Mouse (Mus musculus): ENCODE results near the gene Spon2. TPM values are rescaled to one million over a fixed set of nuclear protein-coding genes. Genes with fewer than 3 reads are reported as not detected.

Spon2 gene
- polyA plus RNA-seq, 1 experiment from 2014 or later, result 2.8 TPM

- 85% methylated on average over 14 of the region's 14 CpGs for WGBS
- Histone ChIP-seq H3K36me3 (no peaks in the 10 kb centered on the region), H3K4me3 (no peak overlapping the region), H3K4me1 (0 out of 2 replicates have a peak, but pooled peaks cover 2% of the 10 kb centered on the region), H3K27me3 (ENCODE audit: low read depth, poor library complexity, severe bottlenecking) (no peaks in the 10 kb centered on the region), H3K9me3 (replicated peaks) (no peaks in the 10 kb centered on the region), H3K27ac (no peak overlapping the region)
- DNase-seq (ENCODE audit: low spot score), result no peak
These were observed 9.6 kb downstream of the Spon2 start for GRCm38 (mm10) chr5:33208533-33209245.

- no peaks in the 10 kb centered on the region for H3K9me3 ChIP-seq (replicated peaks)
- H3K4me3 ChIP-seq, result no peak overlapping the region
- WGBS, result 62% methylated on average over 9 of the region's 9 CpGs
- peak; percentile 12 for DNase-seq (ENCODE audit: low spot score)
- H3K36me3 ChIP-seq, result no peaks in the 10 kb centered on the region
- no peak overlapping the region for H3K27ac ChIP-seq
- 0 out of 2 replicates have a peak, but pooled peaks cover 2% of the 10 kb centered on the region for H3K4me1 ChIP-seq
- no peaks in the 10 kb centered on the region for H3K27me3 ChIP-seq (ENCODE audit: low read depth, poor library complexity, severe bottlenecking)
These were observed 11.1 kb downstream of the Spon2 start for GRCm38 (mm10) chr5:33207136-33207535.

DNA sequence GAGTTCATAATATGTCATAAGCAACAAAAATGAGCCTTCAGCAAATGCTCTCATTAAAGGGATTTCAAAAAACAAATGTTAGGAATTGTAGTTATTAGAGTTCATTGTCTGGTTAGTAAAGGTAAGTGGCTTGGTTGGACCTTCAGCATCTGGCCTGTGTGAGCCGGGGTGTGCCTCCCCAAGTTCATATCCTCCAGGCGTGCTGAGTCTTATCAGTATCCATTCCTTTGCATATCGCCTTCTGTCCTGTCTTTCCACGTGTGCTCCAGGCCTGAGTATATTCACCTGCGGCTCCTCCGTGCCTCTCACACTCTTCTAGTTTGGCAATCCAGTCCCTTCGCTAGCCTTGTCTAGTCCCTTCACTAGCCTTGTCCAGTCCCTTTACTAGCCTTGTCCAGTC lies 11.9 kb downstream of the Spon2 start:
- Histone ChIP-seq H3K9me3 (replicated peaks) (no peaks in the 10 kb centered on the region), H3K27me3 (ENCODE audit: low read depth, poor library complexity, severe bottlenecking) (no peaks in the 10 kb centered on the region), H3K27ac (no peak overlapping the region), H3K4me1 (0 out of 2 replicates have a peak, but pooled peaks cover 2% of the 10 kb centered on the region), H3K36me3 (no peaks in the 10 kb centered on the region), H3K4me3 (no peak overlapping the region)
- DNase-seq (ENCODE audit: low spot score), result peak; percentile 29
- 89% methylated on average over 7 of the region's 7 CpGs for WGBS

DNA sequence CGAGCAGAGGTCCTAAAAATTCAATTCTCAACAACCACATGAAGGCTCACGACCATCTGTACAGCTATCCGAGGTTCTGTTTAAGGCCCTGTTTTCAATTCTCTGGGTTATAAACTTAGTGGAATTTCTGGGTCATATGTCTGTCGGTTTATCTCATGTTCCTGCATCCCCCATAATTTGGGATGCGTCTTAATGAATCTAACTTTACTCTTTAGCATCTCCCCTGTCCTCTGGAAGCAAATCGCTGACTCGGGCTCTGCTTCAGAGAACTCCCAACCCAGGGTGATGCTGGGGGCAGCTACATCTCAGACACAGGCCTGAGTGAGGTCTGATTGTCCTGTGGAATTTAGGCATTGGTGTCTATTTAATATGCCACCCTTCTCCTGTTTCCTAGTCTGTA lies 14.0 kb downstream of the Spon2 start:
- WGBS, result 80% methylated on average over 7 of the region's 7 CpGs
- peak; percentile 14 for DNase-seq (ENCODE audit: low spot score)
- H3K27me3 ChIP-seq (ENCODE audit: low read depth, poor library complexity, severe bottlenecking), result no peaks in the 10 kb centered on the region

DNA sequence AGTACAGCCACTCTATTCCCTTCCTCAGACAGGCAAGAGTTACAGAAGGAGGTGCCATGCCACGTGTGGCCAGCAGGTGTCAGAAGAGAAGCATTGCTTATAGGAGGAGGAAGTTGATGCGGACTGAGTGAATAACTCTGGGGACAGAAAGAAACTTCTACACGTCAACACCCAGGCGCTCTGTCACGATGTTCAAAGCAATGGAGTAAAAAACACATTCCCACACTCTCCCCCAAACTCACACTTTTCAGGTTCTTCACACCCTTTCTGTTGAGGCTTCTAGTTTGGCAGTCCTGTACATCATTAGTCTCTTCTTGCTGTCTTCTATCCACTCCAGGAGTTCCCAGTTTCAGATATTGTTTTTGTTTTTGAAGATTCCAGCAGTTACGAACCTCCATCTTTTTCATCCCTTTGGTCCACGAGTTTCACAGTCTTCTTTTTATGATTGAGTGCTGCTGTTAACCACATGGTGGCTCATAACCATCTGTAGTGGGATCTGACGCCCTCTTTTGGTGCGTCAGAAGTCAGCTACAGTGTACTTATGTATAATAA lies 14.5 kb downstream of the Spon2 start:
- Histone ChIP-seq H3K4me1 (0 out of 2 replicates have a peak, but pooled peaks cover 2% of the 10 kb centered on the region), H3K27me3 (ENCODE audit: low read depth, poor library complexity, severe bottlenecking) (no peaks in the 10 kb centered on the region), H3K36me3 (no peaks in the 10 kb centered on the region), H3K9me3 (replicated peaks) (no peaks in the 10 kb centered on the region), H3K27ac (no peak overlapping the region), H3K4me3 (no peak overlapping the region)
- DNase-seq (ENCODE audit: low spot score), result peak; percentile 80
- 22% methylated on average over 9 of the region's 9 CpGs for WGBS

More for the DNA sequence above, 14.0 kb downstream of the Spon2 start:
- Histone ChIP-seq H3K4me1 (0 out of 2 replicates have a peak, but pooled peaks cover 2% of the 10 kb centered on the region), H3K9me3 (replicated peaks) (no peaks in the 10 kb centered on the region), H3K36me3 (no peaks in the 10 kb centered on the region), H3K4me3 (no peak overlapping the region), H3K27ac (no peak overlapping the region)

DNA sequence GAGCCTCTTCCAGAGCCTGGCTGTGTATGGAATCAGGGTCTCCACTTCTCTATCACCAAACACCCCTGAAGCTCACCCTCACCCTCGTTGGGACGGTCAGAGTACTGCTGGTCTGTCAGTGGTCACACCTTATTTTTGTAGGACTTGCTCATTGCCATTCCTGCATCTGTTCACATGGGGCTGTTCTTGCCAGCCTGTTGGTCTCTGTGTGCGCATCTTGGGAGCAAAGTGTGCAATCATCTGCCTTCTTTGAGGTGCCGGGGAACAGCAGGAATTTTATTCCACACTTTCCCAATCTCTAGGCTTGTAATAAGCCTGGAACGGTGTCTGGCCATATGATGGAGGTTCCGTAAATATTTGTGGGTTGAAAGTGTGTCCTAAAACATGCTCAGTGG lies 15.1 kb downstream of the Spon2 start:
- Histone ChIP-seq H3K4me3 (no peak overlapping the region), H3K36me3 (no peaks in the 10 kb centered on the region), H3K27me3 (ENCODE audit: low read depth, poor library complexity, severe bottlenecking) (no peaks in the 10 kb centered on the region), H3K9me3 (replicated peaks) (no peaks in the 10 kb centered on the region), H3K27ac (no peak overlapping the region), H3K4me1 (0 out of 2 replicates have a peak, but pooled peaks cover 2% of the 10 kb centered on the region)
- DNase-seq (ENCODE audit: low spot score), result no peak
- 88% methylated on average over 6 of the region's 6 CpGs for WGBS

DNA sequence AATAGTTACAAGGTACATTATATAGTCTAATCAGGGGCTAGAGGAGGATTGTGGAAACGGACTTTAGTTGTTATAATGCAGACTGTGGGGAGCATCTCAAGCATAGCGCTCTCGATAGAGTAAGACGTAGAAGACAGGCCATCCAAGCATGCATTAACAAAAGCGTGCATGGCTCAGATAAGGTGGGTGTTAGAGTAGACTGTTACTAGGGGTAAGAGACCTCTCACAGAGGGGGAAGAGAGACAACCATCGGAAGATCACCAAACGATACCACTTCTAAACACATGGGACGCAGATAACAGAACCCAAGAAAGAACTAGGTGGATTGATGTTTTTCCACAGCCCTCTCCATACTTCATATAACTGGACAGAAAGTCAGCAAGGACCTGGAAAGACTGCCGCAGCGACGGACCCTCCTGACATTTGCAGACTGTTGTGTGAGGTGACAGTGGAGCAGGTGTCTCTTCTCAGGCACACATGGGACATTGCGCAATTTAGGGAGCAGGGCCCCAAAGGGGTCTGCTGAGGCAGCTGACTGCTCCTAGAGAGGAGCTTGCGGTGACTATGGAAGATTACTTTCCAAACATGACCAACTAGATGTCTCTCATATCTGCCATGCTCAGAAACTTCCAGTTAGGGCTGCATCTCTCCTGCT lies 15.6 kb downstream of the Spon2 start:
- H3K9me3 ChIP-seq (replicated peaks), result no peaks in the 10 kb centered on the region
- no peak for DNase-seq (ENCODE audit: low spot score)
- H3K27me3 ChIP-seq (ENCODE audit: low read depth, poor library complexity, severe bottlenecking), result no peaks in the 10 kb centered on the region
- WGBS, result 89% methylated on average over 13 of the region's 13 CpGs
- no peak overlapping the region for H3K27ac ChIP-seq
- H3K4me3 ChIP-seq, result no peak overlapping the region
- 0 out of 2 replicates have a peak, but pooled peaks cover 2% of the 10 kb centered on the region for H3K4me1 ChIP-seq
- no peaks in the 10 kb centered on the region for H3K36me3 ChIP-seq

- no peak overlapping the region for H3K4me3 ChIP-seq
- H3K27me3 ChIP-seq (ENCODE audit: low read depth, poor library complexity, severe bottlenecking), result no peaks in the 10 kb centered on the region
- WGBS, result 72% methylated on average over 13 of the region's 13 CpGs
- H3K27ac ChIP-seq, result no peak overlapping the region
- H3K9me3 ChIP-seq (replicated peaks), result no peaks in the 10 kb centered on the region
- DNase-seq (ENCODE audit: low spot score), result no peak
- H3K4me1 ChIP-seq, result 0 out of 2 replicates have a peak, but pooled peaks cover 2% of the 10 kb centered on the region
- no peaks in the 10 kb centered on the region for H3K36me3 ChIP-seq
These were observed 16.6 kb downstream of the Spon2 start for GRCm38 (mm10) chr5:33201697-33202096.

- Histone ChIP-seq H3K4me3 (no peak overlapping the region), H3K27ac (no peak overlapping the region), H3K9me3 (replicated peaks) (no peaks in the 10 kb centered on the region), H3K4me1 (0 out of 2 replicates have a peak, but pooled peaks cover 2% of the 10 kb centered on the region), H3K36me3 (no peaks in the 10 kb centered on the region), H3K27me3 (ENCODE audit: low read depth, poor library complexity, severe bottlenecking) (no peaks in the 10 kb centered on the region)
- 50% methylated on average over 1 of the region's 1 CpGs for WGBS
- no peak for DNase-seq (ENCODE audit: low spot score)
These were observed 18.2 kb downstream of the Spon2 start for GRCm38 (mm10) chr5:33200071-33200470.

GRCm38 (mm10) chr5:33195246-33195852 lies 22.9 kb downstream of the Spon2 start:
- no peaks in the 10 kb centered on the region for H3K4me1 ChIP-seq
- H3K9me3 ChIP-seq (replicated peaks), result no peaks in the 10 kb centered on the region
- no peaks in the 10 kb centered on the region for H3K27me3 ChIP-seq (ENCODE audit: low read depth, poor library complexity, severe bottlenecking)
- no peaks in the 10 kb centered on the region for H3K36me3 ChIP-seq
- H3K4me3 ChIP-seq, result no peak overlapping the region
- 82% methylated on average over 9 of the region's 9 CpGs for WGBS
- no peak for DNase-seq (ENCODE audit: low spot score)
- no peak overlapping the region for H3K27ac ChIP-seq

DNA sequence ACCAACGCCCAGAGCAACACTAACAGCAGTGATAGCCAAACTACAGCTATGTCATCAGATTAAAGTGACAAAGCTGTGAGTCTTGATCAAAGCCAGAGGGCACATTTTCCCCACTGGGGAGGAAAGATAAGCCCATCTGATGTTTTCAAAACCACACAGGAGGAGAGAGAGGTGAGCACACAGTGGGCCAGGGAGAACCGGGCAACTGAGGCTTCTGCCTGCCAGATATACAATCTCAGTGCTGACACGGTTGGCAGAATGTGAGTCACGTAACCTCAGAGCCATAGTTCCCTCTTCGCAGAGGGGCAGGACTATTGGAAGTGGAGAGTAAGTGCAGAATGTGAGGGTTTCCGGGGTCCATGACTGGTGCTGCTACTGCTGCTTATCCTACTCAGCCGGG lies 24.7 kb downstream of the Spon2 start:
- Histone ChIP-seq H3K4me1 (no peaks in the 10 kb centered on the region), H3K27me3 (ENCODE audit: low read depth, poor library complexity, severe bottlenecking) (no peaks in the 10 kb centered on the region), H3K36me3 (no peaks in the 10 kb centered on the region), H3K27ac (no peak overlapping the region), H3K9me3 (replicated peaks) (no peaks in the 10 kb centered on the region), H3K4me3 (no peak overlapping the region)
- no peak for DNase-seq (ENCODE audit: low spot score)
- WGBS, result 52% methylated on average over 7 of the region's 7 CpGs
